Mouse (Mus musculus) B cell, adult 2 months (primary cell): ENCODE data around the gene Ms4a3.

ENCODE experiments used
- DNase-seq, 2 experiments: peaks; one replicate each; pipeline ENCODE4 v3.0.0; 2022

Gene Ms4a3

DNA sequence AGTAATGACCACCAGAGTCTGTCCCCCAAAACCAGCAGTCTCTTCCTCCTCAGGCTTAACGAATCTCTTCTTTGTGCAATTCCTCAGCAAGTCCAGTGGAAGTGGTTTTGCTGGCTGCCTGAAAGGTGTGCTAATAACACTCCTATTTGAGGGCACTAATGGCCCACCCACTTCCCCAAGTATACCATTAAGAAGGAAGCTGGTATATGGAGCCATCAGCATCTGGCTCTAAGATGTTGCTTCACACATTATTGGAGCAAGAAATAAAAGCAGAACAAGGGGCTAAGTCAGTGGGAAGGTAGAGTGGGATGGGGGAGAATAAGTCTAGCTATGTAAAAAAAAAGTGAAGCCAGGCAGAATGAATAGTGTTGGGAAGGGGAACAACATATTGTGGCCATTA is at the start of gene Ms4a3:
Gene Ms4a3, minus strand, starts transcription at position 120 of the 400 bp plus-strand sequence.
- no peak for DNase-seq

DNA sequence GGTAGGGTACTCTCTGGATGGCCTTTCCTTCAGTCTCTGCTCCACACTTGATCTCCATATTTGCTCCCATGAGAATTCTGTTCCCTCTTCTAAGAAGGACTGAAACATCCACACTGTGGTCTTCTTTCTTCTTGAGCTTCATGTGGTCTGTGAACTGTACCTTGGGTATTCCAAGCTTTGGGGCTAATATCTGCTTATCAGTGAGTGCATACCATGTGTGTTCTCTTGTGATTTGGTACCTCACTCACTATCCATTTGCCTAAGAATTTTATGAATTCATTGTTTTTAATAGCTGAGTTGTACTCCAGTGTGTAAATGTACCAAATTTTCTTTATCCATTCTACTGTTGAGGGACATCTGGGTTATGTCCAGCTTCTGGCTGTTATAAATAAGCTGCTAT is 20.9 kb upstream of the Ms4a3 start:
- DNase-seq = no peak

DNA sequence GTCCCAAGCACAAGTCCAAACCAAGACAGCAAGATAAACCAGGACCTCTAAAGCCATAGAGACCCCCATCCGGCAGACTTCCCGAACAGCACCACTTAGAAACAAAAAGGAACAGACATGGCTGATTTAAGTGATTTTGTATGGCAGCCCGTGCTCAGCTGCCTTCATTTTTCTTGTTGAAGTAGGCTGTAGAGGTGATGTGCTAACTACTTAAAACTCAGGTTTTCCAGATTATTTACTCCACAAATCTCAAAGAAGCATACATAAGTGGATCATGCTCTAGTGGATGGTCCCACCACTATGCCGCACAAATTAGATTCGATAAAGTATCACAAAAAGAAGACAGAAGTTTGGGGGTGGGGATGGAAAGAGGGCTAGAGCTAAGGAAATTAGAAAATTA is 19.8 kb upstream of the Ms4a3 start, which contains the start of gene Oosp2:
Gene Oosp2, minus strand, starts transcription at position 101 of the 400 bp plus-strand sequence.
- DNase-seq = no peak

DNA sequence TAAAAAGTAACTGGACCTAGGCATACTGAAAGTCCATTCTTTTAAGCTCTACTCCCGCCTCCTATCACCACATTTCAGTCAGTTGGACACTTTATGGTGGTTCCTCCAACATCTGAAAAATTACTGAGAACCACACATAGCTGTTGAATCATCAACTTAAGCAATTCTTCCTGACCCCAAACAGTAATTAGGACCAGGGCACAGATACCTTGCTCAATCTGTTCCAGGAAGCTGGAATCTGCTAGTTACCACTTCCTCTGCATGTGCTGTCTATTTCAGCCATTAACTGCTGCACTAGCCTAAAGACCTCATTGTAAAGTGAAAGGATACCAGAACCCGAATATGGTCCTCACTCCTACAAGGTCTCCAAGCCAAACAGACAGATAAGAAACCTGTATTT is 18.5 kb upstream of the Ms4a3 start:
- no peak for DNase-seq

DNA sequence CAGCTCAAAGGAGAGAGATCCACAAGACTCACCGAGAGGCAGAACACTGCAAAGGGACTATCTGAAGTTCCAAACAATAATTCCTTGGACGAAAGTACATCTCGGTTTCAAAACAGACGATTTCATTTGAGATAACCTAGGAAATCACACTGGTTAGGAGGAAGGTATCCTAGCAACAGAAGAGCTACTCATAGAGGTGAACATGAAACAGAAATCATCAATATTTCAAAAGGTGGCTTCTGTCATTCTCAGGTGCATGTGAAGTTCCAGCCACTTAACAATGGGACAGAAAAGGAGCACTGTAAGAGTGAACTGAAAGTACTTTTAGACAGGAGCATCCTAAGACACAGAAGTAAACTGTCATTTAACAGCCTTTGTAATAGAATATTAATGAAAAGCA is 8.9 kb upstream of the Ms4a3 start:
- DNase-seq = no peak

DNA sequence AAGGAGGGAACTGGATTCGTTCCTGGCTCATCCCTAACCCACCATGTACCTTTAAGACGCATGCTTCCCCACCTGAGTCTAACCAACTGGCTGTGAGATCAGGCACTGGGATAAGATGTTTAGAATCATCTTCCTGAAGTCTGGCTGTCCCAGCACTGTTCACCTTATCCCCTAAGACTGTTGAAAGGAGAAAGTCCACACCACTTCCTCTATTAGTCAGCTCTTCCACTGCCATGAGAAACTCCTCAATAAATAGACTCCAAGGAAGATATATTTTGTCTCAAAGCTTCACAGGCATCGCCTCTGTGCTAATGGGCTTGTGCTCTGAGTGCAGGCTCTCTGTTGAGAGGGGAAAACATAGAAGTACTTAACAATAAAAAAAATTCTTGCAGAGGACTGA is 5.5 kb upstream of the Ms4a3 start:
- DNase-seq = no peak

DNA sequence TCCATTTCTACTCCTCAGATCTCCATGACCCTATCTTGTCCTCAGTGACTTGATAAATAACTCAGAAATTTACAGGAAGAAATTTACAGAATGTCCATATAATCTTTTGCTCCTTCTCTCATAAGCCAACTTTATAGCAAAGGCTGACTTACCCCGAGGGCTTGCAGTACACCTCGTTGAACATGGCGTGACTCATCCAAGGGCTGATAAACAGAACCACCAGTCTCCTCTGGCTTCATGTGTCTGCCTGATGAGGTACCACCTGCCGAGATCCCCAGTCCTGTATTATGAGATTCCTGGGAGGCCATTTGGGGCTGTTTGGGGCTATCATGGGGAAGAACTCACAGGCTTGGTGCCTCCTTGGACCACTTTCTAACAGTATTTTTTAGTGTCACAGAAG is 1.6 kb downstream of the Ms4a3 start:
- DNase-seq = no peak

DNA sequence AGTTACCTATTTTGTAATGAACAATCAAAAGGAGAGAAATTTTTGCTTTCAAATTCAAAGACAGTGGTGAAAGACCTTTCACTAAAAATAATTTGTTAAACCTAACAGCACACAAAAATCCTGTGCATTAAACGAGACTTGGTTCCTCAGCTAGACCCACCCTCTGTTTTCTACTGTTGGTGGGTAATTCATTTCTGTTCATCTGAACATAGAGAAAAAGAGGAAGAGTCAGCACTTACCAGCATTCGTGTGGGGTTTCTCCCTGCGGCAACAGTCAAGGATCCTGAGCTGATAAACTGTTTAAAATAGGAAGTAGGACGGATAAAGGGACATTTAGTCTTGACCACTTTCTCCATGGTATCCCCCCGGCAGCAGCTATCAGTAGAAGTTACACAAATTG is 5.1 kb downstream of the Ms4a3 start:
- no peak for DNase-seq

DNA sequence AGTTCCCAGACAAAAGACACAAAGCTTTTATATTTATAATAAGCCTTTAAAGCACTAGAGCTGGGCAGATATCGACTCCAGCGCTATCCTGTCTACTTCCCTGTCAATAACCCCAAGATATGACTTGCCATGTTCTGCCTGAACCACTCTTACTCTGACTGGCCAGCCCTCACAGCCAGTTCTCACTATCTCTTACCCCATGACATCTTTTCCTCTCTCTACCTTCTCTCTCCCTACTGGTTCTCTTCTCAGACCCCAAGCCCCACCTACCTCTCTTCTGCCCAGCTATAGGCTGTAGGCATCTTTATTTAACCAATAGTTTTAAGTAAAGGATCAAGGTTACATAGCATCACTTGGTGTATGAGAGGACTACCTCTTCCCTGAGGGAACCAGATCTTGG is 6.3 kb downstream of the Ms4a3 start:
- DNase-seq = no peak

DNA sequence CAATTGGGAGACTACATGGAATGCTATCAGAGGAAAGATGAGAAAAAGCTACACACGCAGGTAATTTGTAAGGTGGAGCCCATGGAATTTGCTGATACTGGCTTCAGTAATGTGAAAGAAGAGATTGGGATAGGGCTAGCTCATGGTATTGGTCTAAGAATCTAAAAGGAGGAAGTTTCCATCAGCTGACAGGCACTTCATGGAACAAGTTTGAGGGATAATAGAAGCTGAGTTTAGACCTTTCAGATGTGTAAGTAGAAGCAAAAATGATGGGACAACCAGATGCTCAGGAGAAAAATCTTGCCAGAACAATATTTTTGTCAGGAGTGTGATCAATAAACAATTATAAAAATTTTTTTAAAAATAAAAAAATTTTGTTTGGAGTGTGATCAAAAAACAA is 6.9 kb downstream of the Ms4a3 start:
- DNase-seq = no peak

DNA sequence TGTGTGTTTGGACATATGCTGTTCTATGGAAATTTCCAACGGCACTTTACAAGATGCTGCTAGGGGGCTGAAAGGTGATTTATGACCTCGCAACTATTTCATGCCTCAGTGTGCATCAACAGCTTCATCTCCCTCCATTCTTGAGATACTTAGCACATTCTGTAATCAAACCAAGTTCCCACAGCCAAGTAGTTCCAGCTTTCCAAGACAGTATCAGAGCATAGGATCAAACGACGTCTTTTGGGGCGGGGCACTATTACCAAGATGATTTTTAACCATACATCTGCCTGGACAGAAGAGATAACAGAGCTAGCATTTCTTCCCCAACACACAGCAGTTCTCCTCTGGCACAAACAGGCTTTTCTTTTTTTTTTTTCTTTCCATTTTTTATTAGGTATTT is 15.4 kb downstream of the Ms4a3 start:
- DNase-seq = no peak

DNA sequence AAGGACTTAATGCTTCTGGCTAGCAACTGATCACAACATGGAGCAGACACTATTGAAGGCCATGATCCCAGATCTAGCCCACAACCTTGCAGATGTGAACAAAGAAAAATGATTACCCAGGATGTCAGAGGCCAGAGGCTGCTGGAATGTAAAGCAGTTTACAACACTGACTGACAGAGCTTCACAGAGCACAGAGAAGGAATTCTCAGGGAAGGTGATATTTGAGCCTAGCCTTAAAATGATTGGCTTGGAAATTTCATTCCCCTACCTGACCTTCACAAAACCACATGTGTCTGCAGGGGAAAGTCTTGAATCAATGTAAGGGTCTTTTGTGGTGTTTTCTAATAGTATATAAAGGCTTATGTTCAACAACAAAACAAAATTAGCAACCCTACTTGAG is 15.9 kb downstream of the Ms4a3 start:
- DNase-seq = no peak

DNA sequence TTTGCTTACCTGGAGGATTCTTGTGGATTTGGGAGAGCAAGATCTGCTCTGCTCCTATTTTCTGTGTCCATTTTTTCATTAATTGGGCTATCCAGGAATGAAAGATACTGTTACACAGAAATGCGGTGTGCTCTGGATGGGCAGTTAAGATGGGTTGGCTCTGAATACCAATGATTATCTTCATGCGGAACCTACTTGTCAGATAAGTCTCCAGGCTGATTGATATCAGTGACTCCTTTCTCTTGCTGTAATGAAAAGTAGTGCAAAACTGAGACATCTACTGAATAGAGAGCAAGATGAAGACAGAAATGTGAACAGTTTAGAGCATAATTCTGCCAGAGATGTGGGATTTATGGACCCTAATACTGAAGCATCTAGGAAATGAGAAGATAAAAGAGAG is 17.1 kb downstream of the Ms4a3 start, which contains the start of gene Ms4a2:
Gene Ms4a2, minus strand, starts transcription at position 169 of the 400 bp plus-strand sequence.
- no peak for DNase-seq

DNA sequence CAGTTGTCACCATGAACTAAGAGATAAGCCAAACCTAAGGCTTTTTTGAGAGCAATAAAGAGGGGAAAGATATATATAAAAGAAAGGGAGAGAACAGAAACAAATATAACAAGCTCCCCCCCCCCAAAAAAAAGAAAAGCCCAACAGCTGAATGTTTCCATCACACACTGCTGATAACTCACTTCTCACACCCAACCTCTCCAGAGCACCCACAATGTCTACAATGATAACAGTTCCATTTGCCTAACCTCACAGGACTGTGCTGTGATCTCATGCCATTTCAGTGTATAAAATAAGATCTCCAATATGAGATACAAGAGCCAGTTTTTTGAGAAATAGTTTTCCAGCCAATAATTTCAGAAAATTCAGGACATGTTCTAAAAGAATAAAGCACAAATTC is 22.7 kb downstream of the Ms4a3 start:
- no peak for DNase-seq

DNA sequence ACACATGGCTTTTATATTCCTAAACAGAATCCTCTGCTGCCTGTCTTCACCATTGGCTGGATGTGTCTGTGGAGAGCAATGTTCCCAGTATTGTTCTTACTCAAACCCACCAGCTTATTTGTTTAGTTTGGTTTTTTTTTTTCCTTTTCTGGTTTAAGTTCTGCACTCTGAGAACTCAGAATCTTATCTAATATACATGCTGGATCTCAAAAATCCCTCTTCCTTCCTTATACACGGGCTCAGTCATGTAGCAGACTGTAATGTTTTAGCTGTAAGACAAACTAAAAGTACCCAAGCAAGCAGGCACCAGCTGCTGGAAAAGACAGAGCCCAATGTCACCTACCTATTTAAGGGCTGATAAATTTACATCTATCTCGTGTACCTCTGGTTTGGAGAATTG is 25.8 kb downstream of the Ms4a3 start:
- no peak for DNase-seq

DNA sequence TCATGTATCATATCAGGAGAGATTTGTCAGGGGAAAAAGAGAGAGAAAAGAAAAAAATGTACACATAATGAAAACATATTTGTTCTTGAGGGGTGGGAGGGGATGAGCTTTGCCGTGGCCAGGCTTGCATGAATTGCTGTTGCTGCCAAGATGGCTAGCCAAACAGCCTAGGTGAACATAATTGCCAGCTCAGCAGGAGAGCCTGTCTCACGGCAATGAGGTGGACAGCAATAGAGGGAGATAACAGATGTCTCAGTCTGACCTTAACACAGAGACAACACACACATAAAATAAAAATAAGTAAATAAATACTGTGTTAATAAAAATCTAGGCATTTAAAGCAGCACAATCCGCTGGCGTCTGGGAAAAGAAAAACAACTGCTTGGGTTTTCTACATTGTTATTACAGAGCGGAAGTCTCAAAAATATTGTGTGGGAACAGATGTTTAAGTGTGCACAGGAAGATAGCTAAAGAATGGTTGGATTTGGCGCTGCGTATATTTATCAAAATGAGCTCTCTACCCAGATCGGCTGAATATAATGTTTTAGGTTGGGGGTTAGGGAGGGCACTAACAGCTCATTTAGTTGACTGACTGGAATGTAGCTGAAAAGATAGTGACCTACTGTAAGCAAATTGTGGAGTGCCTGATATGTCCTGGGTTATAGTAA is 26.7 kb downstream of the Ms4a3 start:
- DNase-seq = no peak

DNA sequence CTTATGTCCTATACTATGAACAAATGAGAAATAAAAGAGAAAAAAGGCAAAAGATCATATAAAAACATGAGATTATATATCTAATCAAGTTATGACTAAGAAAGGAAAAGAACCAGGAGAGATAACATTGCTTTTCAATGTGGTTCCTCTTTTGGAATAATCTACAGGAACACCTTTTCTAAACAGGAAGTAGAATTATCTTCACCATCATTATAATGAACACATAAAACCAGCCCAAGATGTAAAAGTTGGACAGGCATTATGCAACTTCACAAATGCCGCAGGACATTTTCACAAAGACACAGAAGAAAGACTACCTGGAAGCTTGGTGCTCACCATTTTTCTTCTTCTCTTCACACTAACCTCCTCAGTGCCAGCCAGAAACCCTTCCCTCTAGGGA is 27.6 kb downstream of the Ms4a3 start:
- no peak for DNase-seq

DNA sequence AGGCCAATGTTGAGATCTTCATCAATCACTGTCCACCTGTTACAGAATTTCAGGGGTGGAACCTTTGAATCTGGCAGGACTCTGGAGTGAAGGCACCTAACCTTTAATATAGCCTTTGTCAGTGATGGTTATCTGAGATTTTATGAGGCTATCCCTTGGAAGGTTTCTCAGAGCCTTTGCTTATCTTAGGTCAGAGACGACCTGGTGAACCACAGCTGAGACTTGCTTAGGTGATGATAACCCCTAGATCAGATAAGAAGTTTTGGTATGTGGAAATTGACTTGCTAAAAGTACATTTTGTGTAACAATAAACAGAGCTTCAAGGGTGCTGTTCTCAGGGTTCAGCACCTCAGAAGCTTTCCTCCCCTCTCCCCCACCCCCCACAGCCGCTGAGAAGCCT is 28.4 kb downstream of the Ms4a3 start:
- no peak for DNase-seq

DNA sequence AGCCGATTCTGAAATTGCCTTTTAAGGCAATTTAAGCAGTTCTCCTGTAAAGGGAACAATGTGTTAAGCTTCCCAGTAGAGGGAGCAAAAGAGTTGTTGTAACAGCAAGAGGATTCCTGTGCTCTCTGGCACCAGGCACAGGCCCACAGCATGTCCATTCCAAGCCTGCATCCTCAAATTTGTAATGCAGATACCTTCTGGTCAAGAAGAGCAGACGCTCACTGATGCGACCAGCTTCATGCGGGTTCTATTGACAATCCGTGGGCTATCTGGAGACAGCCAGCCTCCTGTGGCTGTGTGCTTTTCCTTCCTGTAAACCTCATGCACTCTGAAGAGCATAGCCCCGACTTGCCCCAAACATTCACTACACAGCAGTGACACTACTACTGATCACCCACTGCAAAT is 29.1 kb downstream of the Ms4a3 start:
- peak; percentile 37 to 44 for DNase-seq

DNA sequence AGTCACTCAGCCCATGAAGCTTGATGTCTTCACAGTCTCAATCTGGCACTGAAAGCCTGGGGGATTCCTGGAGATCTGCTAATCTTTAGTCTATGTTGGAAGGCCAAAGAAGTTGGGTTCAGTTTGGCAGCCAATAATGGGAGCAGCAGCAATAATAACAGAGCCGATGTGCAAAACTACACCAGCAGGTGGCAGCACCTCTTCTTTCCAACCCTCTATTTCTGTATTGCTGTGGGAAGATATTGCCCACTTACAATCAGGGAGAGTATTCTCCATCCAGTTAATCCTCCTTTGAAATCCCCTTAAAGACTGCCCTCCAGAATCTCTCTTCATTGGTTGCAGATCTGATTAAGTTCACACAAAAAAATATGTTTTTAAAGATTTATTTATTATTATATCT is 32.5 kb downstream of the Ms4a3 start:
- DNase-seq = peak; percentile 73

DNA sequence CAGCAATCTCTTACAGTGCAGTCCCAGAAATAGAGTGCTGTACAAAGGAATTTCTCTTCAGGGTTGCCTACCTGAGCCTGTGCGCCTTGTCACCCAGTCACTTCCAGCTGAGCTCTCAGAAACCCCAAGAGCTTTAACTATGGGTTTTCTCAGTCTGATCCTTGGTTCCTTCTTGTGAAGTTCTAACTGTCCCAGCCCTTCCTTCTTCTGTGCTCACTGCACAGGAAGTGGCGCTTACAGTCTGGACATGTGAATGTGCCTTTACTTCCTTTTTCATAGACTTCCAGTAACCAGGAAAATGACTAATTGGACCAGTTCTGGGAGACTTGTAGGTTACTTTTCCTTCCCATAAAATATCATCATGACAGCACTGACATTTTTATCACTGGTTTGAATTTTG is 36.0 kb downstream of the Ms4a3 start, which contains the start of gene Ms4a6d:
Gene Ms4a6d, minus strand, starts transcription at position 247 of the 400 bp plus-strand sequence.
- no peak for DNase-seq

DNA sequence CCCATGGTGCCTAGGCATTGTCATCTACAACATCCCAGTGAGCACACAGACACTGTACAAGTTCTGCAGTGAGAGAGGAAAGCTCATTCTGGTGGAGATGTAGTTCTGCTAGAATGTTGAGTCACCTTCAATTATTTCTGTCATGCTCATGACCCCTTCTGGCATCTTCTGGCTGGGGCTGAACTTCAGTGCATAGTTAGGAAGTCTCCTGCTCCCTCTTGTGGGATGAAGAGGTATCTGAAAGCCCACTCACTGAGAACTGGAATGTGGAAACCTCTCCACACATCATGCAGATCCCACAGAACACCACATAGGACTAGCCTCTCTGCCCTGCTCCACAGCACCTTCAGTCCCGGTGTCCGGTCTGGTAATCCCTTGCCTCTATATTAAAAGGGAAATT is 38.6 kb downstream of the Ms4a3 start:
- DNase-seq = peak; percentile 62 to 63

DNA sequence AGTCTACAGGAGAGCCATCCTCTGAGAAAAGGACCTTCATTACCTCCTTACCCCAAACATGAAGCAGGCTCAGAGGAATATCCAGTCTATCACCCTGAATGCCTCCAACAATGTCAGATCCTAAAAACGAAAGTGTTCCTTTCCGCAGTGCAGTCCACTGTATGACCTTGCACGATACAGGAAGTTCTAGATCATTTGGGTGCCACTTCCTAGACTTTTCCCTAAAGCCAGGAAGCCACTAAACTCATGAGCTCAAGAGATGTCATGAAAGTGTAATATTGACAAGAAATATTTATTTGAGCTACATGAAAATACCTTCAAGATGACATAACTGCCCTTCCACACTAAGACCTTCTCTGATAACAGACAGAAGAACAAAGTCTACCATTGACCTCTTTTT is 39.3 kb downstream of the Ms4a3 start:
- no peak for DNase-seq

DNA sequence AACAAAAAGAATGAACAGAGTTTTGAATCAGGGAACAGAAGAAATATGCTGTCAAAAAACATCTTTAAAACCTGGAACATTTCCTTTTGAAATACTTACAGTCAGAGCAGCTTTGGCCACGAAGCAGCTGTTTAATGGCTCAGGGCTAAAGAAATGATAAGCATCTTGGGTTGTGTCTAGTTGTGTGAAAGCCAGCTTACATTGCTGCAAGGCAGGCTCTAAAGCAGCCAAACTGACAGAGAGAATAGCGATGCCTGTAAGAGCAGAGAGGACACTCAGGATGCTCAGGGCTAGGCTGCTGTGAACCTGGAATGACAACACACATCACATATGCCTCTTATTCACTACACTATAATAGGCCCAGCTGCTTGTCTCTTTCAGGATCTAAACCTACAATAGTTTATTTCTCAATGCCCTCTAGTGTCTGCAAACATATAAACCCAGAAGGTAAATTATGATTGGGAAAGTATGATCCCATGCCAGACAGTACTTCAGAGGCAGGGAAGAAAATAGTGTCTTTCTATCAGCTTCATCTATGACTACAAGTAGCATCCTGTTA is 50.7 kb downstream of the Ms4a3 start:
- no peak for DNase-seq

DNA sequence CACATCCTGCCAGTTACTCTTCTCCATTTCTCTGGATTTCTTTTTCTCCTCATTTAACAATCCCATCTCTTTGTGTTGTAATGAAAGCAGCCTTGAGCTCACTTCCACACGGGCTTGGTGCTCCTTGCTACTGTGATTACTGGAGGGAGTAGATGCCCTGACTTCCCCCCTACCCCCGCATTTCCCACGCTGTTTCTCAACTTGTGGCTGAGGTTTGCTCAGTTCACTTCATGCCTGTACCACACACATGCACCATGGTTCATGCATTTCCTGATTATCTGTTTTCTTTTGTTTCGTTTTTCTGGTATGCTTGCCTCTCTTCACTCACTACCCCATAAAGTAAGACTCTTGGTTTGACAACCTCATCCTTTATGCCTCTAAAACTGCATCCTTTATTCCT is 51.4 kb downstream of the Ms4a3 start:
- DNase-seq = peak; percentile 27 to 36
